Mouse (Mus musculus) limb, embryonic 13.5 days (tissue): Measurements from ENCODE around the gene Itpk1. TPM values are rescaled to one million over a fixed set of nuclear protein-coding genes. Genes with fewer than 3 reads are reported as not detected.
A peak's percentile ranks its signal among the peaks of the same experiment; 100 is the strongest.

ENCODE experiments used
- ATAC-seq: fragments of 200-750 bp; cut with Nextera tagmentation; 2 replicates; pipeline ENCODE4 v1.8.0; 2017; ENCODE audit warnings: low read depth, moderate number of reproducible peaks, moderate TSS enrichment; ENCODE audit not compliant: low FRiP score
- H3K27ac ChIP-seq: fragments of 300-500 bp; sonication (generic); 2 replicates; pipeline ENCODE4 v1.5.1; 2015; ENCODE audit warnings: inconsistent platforms, mild to moderate bottlenecking, moderate library complexity
- H3K27me3 ChIP-seq: fragments of 300-500 bp; sonication (generic); 2 replicates; pipeline ENCODE4 v1.6.1; 2015; ENCODE audit warnings: mild to moderate bottlenecking, inconsistent platforms
- H3K36me3 ChIP-seq: fragments of 300-500 bp; sonication (generic); 2 replicates; pipeline ENCODE4 v1.6.1; 2015; ENCODE audit warnings: inconsistent platforms, mild to moderate bottlenecking, moderate library complexity
- H3K4me1 ChIP-seq: fragments of 300-500 bp; sonication (generic); 2 replicates; pipeline ENCODE4 v1.6.1; 2015; ENCODE audit warnings: inconsistent platforms
- H3K4me2 ChIP-seq: fragments of 300-500 bp; sonication (generic); replicated peaks from 2 replicates; pipeline ENCODE4 v1.6.1; 2015; ENCODE audit warnings: inconsistent platforms, mild to moderate bottlenecking, moderate library complexity
- H3K4me3 ChIP-seq: fragments of 300-500 bp; sonication (generic); 2 replicates; pipeline ENCODE4 v1.5.1; 2015; ENCODE audit warnings: moderate library complexity, mild to moderate bottlenecking, inconsistent platforms
- H3K9ac ChIP-seq: fragments of 300-500 bp; sonication (generic); 2 replicates; pipeline ENCODE4 v1.6.1; 2015; ENCODE audit warnings: mild to moderate bottlenecking, inconsistent platforms
- H3K9me3 ChIP-seq: fragments of 300-500 bp; sonication (generic); 2 replicates; pipeline ENCODE4 v1.6.1; 2016; ENCODE audit warnings: inconsistent platforms
- WGBS: fragments of 180-500 bp; shearing (Covaris S2); methylation state at CpG from one replicate; pipeline ENCODE4 v1.1.7; 2015; 5-methylcytosine and 5-hydroxymethylcytosine counted together
- polyA plus RNA-seq: library from polyadenylated mRNA; unstranded; fragments of >200 nt; fragmentation: Nextera tagmentation; extraction: Ambion mirVana; gene quantifications from 2 replicates; pipeline ENCODE4 v1.2.1, GENCODE M21; 2015

The Itpk1 gene
- polyA plus RNA-seq, 1 experiment from 2014 or later = 9.3 TPM

DNA sequence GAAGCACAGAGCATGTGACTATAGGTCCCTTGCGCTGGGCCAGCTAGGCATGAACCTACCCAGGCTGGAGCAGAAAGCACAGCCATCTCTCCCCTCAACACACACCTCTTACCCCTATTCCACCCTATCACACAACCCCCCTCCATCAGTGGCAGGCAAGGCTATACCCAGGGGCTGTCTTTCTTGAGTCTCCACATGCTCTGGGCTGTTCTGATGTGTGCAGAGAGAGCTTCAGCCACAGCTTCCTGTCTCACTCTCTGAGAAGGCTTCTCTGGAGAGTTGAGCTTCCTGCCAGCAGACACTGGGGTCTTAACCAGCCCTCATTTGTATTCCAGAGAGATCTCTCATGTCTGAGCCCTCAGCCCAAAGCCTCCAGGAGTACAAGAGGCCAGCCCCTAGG is 92.3 kb downstream of the Itpk1 start:
- Histone ChIP-seq H3K36me3 (no peaks in the 10 kb centered on the region), H3K4me2 (no peak overlapping the region), H3K27ac (no peak overlapping the region), H3K4me1 (peaks cover 14% of the 10 kb centered on the region), H3K9me3 (no peaks in the 10 kb centered on the region), H3K9ac (no peak overlapping the region), H3K4me3 (no peak overlapping the region), H3K27me3 (no peaks in the 10 kb centered on the region)
- no peak for ATAC-seq
- 95% methylated on average over 1 of the region's 1 CpGs for WGBS

DNA sequence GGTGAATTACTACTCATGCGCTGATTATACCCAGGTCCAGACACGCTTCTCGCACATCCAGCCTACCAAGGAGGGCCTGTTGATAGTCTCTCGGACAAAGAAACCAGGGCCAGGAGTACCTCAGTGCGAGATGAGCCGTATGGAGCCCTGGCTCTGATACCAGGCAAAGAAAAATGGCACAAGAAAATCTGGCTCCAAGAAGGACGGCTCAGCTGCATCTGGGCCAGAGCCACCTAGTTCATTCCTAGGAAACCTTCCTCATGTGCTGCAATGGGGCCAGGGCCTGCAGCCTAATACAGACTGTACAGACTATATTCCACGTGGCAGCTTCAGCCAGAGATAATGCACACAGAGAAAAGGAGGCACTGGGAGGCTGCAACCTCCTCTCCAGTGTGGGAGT is 93.8 kb downstream of the Itpk1 start:
- no peak overlapping the region for H3K4me2 ChIP-seq
- no peak overlapping the region for H3K27ac ChIP-seq
- 94% methylated on average over 8 of the region's 8 CpGs for WGBS
- no peaks in the 10 kb centered on the region for H3K4me1 ChIP-seq
- no peak overlapping the region for H3K9ac ChIP-seq
- H3K36me3 ChIP-seq = no peaks in the 10 kb centered on the region
- ATAC-seq = no peak
- no peaks in the 10 kb centered on the region for H3K9me3 ChIP-seq
- no peak overlapping the region for H3K4me3 ChIP-seq
- no peaks in the 10 kb centered on the region for H3K27me3 ChIP-seq

DNA sequence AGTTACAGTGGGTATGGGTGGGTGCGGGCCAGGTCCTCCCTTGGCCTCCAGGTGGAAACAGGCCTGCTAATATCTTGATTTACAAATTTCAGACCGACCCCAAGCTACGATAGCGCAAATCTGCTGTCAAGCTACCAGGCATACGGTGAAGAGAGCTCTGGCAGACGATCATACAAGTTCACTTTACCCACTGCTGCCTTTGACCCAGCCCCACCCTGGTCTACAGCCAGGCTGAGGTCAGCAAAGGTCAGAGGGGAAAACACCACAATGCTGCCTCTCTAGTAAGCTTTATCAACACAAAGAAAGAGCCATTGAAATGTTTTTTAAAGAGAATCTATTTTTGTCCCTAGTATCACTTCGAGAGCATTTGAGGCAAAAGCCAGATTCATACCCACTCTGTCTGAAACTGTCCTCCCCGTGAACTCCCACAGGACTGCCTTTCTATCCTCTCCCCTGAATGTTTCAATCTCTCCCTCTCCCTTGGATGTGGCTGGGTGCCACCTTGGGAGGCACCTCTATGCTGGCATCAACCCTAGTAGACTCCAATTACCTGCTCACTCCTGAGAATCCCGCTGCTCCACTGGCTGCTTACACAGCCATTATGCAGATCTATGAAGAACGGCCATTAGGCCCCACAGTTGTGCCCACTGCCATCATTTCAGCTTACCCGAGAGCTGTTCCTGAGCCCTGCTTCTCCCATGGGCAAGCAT is 96.8 kb downstream of the Itpk1 start:
- WGBS = 86% methylated on average over 11 of the region's 11 CpGs
- H3K4me1 ChIP-seq = peaks cover under 1% of the 10 kb centered on the region; the same call in 1 of the 2 replicates

DNA sequence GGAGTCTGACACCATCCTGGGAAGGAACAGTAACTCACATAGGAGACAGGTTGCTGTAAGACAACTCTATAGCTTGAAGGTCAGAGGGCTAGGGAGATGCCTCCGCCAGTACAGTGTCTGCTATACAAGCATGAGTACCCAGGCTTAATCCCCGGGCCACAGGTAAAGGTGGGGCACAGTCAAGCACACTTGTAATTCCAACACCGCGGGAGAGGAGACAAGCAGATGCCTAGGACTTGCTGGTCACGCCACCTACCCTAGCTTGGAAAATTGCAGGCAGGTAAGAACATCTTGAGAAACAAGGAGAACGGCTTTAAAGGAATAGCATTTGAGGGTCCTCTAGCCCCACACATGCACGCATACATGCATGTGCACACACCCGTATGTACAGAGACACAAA is 97.7 kb downstream of the Itpk1 start:
- Histone ChIP-seq H3K27ac (no peak overlapping the region), H3K4me1 (peaks cover 9% of the 10 kb centered on the region), H3K4me3 (no peak overlapping the region), H3K9me3 (no peaks in the 10 kb centered on the region), H3K9ac (no peak overlapping the region), H3K27me3 (no peaks in the 10 kb centered on the region), H3K4me2 (no peak overlapping the region), H3K36me3 (peaks cover 4% of the 10 kb centered on the region; the same call in 1 of the 2 replicates)
- WGBS = 89% methylated on average over 8 of the region's 8 CpGs
- ATAC-seq = no peak

More for the DNA sequence above, 96.8 kb downstream of the Itpk1 start:
- Histone ChIP-seq H3K4me3 (no peak overlapping the region), H3K27ac (no peak overlapping the region), H3K9ac (no peak overlapping the region), H3K36me3 (peaks cover 4% of the 10 kb centered on the region; the same call in 1 of the 2 replicates), H3K9me3 (no peaks in the 10 kb centered on the region), H3K4me2 (no peak overlapping the region), H3K27me3 (no peaks in the 10 kb centered on the region)
- no peak for ATAC-seq

DNA sequence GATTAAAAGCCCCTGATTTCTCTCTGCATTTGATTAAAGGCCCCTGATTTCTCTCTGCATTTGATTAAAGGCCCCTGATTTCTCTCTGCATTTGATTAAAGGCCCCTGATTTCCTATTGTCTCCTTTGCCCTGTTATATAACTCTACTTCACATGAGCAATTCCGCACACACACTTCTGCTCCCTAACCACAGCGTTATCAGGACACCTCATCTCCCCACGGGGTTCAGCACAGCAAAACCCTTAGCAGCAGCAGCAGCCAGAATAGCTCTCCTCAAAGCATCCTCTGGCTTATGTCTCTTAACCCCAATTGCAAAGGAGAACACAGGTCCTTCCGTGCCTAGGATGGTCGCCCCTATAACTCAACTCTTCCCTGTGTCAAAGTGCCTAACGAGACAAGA is 99.1 kb downstream of the Itpk1 start:
- Histone ChIP-seq H3K4me1 (peaks cover 24% of the 10 kb centered on the region), H3K27me3 (no peaks in the 10 kb centered on the region), H3K4me3 (no peak overlapping the region), H3K9me3 (no peaks in the 10 kb centered on the region), H3K27ac (no peak overlapping the region), H3K4me2 (no peak overlapping the region), H3K36me3 (peaks cover 4% of the 10 kb centered on the region; the same call in 1 of the 2 replicates), H3K9ac (no peak overlapping the region)
- ATAC-seq = no peak
- 80% methylated on average over 6 of the region's 6 CpGs for WGBS

DNA sequence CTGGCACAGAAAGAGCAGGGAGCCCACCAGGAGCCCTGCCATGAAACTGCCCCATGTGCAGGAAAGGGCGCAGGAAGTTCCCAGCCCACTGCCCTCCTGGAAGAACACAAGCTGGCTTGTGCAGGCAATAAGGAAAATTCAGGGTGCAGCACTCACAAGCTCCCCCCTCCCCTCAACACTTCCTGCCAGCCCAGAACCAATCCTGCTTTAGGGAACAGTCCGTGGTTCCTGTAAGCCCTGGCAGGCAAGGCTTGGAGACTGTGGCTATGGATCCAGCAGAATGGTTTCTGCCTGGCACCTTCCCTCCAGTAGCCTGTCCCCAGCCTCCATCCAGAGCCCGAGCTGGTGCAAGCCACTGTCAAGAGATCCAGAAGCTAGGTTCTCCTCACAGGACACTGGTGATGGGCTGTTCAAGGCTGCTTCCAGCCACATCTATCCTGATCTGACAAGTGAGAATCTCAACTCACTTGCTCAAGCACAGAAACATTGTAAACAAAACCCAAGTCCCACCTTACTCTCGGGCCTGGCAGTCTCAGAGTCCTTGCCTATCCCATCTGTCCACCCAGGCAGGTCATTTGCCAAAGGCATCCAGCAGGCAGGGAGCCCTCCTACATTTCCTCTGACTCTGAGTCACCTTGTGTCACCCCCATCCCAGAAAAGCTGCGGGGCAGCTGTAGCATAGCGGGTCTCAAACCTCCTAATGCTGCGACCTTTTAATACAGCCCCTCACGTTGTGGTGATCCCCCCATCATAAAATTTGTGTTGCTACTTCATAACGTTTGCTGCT is 102.3 kb downstream of the Itpk1 start:
- WGBS = 64% methylated on average over 9 of the region's 9 CpGs
- H3K27me3 ChIP-seq = no peaks in the 10 kb centered on the region
- peaks cover 43% of the 10 kb centered on the region for H3K4me1 ChIP-seq
- H3K27ac ChIP-seq = peak overlapping the region; percentile 66; the same call in 1 of the 2 replicates
- no peak for ATAC-seq
- peaks cover 5% of the 10 kb centered on the region; the same call in 1 of the 2 replicates for H3K9me3 ChIP-seq
- H3K9ac ChIP-seq = no peak overlapping the region
- peaks cover 4% of the 10 kb centered on the region; the same call in 1 of the 2 replicates for H3K36me3 ChIP-seq
- no peak overlapping the region for H3K4me3 ChIP-seq
- H3K4me2 ChIP-seq = peak overlapping the region; percentile 12; the same call in 1 of the 2 replicates

DNA sequence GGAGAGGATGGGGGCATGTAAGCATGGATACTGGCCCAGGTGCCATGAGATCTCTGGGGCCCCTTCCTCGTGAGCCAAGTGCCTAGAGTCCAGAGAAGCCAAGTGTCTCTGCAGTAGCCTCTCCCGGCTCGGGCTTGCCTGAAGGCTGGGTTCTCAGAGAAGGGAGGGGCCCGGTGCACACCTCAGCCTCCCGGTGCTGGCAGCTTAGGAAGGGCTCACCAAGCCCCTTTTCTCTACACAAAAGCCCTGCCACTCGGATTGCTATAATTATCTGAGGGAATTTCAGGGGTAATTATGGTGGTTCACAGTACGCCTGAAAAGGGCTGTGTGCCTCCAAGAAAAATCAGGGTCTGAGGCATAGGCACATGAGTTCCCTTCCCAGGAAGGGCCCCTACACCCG is 102.9 kb downstream of the Itpk1 start:
- Histone ChIP-seq H3K4me1 (peaks cover 49% of the 10 kb centered on the region), H3K36me3 (peaks cover 4% of the 10 kb centered on the region; the same call in 1 of the 2 replicates), H3K9me3 (peaks cover 5% of the 10 kb centered on the region; the same call in 1 of the 2 replicates), H3K4me2 (peak overlapping the region; percentile 12; the same call in 1 of the 2 replicates), H3K27ac (peak overlapping the region; percentile 66), H3K4me3 (no peak overlapping the region), H3K27me3 (no peaks in the 10 kb centered on the region), H3K9ac (no peak overlapping the region)
- WGBS = 16% methylated on average over 8 of the region's 8 CpGs
- no peak for ATAC-seq

DNA sequence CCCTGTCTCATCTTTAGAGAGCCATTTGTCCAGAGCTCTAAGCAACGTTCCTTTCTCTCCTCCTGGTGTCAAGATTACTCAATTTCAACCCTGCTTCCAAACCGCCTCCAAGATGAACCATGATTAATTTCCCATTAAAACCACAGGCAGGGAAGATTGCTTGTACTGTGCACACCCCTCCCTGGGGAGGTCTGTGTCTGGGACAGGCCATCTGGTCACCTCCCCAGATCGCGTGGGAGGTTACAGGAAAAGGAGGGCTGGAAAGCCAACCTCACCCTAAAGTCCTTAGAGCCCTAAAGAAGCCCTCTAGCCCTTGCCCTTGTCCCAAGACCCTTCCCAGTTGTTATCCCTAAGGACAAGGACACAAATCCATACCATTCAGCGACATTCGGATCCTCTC is 104.4 kb downstream of the Itpk1 start:
- WGBS = 50% methylated on average over 6 of the region's 6 CpGs
- Histone ChIP-seq H3K27ac (no peak overlapping the region), H3K4me3 (no peak overlapping the region), H3K36me3 (peaks cover 4% of the 10 kb centered on the region; the same call in 1 of the 2 replicates), H3K9ac (no peak overlapping the region), H3K9me3 (peaks cover 5% of the 10 kb centered on the region; the same call in 1 of the 2 replicates), H3K4me2 (no peak overlapping the region), H3K4me1 (peaks cover 52% of the 10 kb centered on the region), H3K27me3 (no peaks in the 10 kb centered on the region)
- no peak for ATAC-seq

DNA sequence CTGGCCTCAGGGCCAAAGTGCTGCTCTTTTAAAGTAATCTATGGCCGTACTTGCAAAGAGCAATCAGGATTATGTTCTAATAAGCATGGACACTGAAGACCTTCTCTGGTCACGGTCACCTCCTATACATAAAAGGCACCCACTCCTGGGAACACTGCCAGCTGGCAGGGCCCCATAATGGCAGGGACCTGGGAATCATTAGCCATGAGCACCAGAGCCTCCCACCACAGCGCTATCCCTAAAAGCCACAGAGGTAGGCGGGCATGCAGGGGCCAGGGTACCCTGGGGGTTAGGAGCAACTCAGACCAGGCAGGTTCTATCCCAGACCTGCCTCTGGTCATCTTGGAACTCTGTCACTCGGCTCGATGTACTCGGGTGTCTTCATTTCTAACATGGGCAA is 104.9 kb downstream of the Itpk1 start:
- Histone ChIP-seq H3K9ac (no peak overlapping the region), H3K4me3 (no peak overlapping the region), H3K4me1 (peaks cover 52% of the 10 kb centered on the region), H3K27me3 (no peaks in the 10 kb centered on the region), H3K27ac (no peak overlapping the region), H3K36me3 (peaks cover 4% of the 10 kb centered on the region; the same call in 1 of the 2 replicates), H3K4me2 (no peak overlapping the region), H3K9me3 (peaks cover 5% of the 10 kb centered on the region; the same call in 1 of the 2 replicates)
- no peak for ATAC-seq
- WGBS = 61% methylated on average over 7 of the region's 7 CpGs

DNA sequence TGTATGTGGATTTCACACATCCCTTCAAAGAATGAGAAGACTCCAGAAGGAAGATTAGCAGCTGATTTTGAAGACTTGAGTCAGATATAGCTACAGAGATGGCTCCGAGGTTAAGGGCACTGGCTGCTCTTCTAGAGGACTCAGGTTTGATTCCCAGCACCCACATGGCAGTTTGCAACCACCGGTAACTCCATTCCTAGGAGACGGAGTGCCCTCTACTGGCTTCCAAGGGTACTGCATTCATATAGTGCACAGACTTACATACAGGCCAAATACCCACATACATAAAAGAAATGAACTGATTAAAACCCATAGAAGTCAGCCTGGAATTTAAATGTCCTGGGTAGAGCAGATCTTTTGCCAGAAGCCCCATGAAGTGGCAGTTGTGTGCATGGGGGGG is 106.2 kb downstream of the Itpk1 start:
- Histone ChIP-seq H3K4me1 (peaks cover 64% of the 10 kb centered on the region), H3K4me3 (no peak overlapping the region)
- WGBS = 92% methylated on average over 3 of the region's 3 CpGs

DNA sequence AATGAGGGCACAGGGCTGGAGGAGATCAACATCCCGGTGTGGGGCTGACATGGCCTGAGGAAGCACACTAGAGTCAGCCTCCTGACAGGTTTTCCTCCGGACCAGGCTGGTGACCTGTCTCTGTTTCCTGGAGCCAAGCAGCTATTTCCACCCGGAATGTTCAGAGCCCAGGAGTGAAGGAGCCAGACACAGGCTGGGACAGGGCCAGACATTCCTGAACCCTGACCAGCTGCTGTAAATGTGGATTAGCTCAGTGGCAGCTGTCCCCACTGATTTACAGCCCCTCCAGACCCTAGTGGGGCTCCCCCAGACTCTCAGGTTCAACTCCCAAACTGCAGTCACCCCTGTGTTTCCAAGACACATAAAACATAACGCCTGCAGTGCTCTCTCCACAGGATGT is 107.3 kb downstream of the Itpk1 start:
- Histone ChIP-seq H3K27ac (peak overlapping the region; percentile 17; the same call in 1 of the 2 replicates), H3K4me1 (peaks cover 59% of the 10 kb centered on the region), H3K36me3 (no peaks in the 10 kb centered on the region), H3K9ac (no peak overlapping the region), H3K9me3 (peaks cover 5% of the 10 kb centered on the region; the same call in 1 of the 2 replicates), H3K4me2 (no peak overlapping the region), H3K4me3 (no peak overlapping the region), H3K27me3 (no peaks in the 10 kb centered on the region)
- ATAC-seq = peak; percentile 88
- 20% methylated on average over 4 of the region's 4 CpGs for WGBS

More for the DNA sequence above, 106.2 kb downstream of the Itpk1 start:
- ATAC-seq = no peak
- Histone ChIP-seq H3K9me3 (peaks cover 5% of the 10 kb centered on the region; the same call in 1 of the 2 replicates), H3K9ac (no peak overlapping the region), H3K27me3 (no peaks in the 10 kb centered on the region), H3K4me2 (no peak overlapping the region), H3K27ac (no peak overlapping the region), H3K36me3 (no peaks in the 10 kb centered on the region)

DNA sequence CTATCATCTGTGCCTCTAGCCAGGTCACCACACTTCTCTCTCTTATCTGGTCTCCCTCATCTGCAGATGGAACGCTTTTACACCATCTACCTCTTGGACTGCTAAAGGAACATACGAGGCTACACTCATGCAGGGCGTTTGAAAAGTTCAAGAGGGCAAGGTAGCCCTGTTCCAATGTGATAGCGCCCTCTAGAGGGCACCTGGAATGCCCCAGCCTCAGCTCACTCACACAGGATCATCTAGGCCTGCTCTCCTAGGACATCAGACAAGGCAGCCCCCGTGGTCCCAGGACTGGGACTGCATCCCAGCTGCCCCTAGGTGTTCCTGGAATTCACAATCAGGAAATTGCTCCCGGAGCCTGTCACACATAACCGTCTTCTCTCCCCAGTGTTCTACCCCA is 108.3 kb downstream of the Itpk1 start:
- peaks cover 5% of the 10 kb centered on the region; the same call in 1 of the 2 replicates for H3K9me3 ChIP-seq
- no peak overlapping the region for H3K9ac ChIP-seq
- no peak overlapping the region for H3K4me3 ChIP-seq
- no peak for ATAC-seq
- no peaks in the 10 kb centered on the region for H3K27me3 ChIP-seq
- peaks cover 48% of the 10 kb centered on the region for H3K4me1 ChIP-seq
- 62% methylated on average over 7 of the region's 7 CpGs for WGBS
- H3K27ac ChIP-seq = no peak overlapping the region
- no peak overlapping the region for H3K4me2 ChIP-seq
- no peaks in the 10 kb centered on the region for H3K36me3 ChIP-seq
